Mouse (Mus musculus) cerebellum, adult 2 months (tissue): Measurements from ENCODE around the gene Cdkn1a. TPM values are rescaled to one million over a fixed set of nuclear protein-coding genes. Genes with fewer than 3 reads are reported as not detected.
A peak's percentile ranks its signal among the peaks of the same experiment; 100 is the strongest.
"Not testable (repeated sequence)": the region's sequence is repeated elsewhere in the genome, so short reads cannot be mapped to it uniquely, and the experiment has no call there.

Source experiments
- DNase-seq, 2 experiments: peaks; one replicate each; pipeline ENCODE4 v3.0.0; 2021
- H3K27ac ChIP-seq: fragments of 200-500 bp; 2 replicates; pipeline ENCODE4 v1.5.1; 2012; ENCODE audit warnings: low read length, control low read depth, inconsistent platforms; ENCODE audit not compliant: insufficient read depth
- H3K27me3 ChIP-seq: fragments of 200-500 bp; 2 replicates; pipeline ENCODE4 v1.6.1; 2012; ENCODE audit warnings: inconsistent platforms, mild to moderate bottlenecking, low read length, moderate library complexity; ENCODE audit not compliant: control insufficient read depth, insufficient read depth
- H3K4me1 ChIP-seq: fragments of 200-500 bp; 2 replicates; pipeline ENCODE4 v1.6.1; 2011; ENCODE audit warnings: low read length; ENCODE audit not compliant: control insufficient read depth, insufficient read depth
- H3K4me3 ChIP-seq: fragments of 200-500 bp; replicated peaks from 2 replicates; pipeline ENCODE3; 2011; ENCODE audit warnings: mild to moderate bottlenecking, low read depth, low read length, control low read depth; ENCODE audit not compliant: insufficient read depth
- CTCF ChIP-seq: fragments of 200-500 bp; IDR thresholded peaks from 2 replicates; pipeline ENCODE4 v1.5.1; 2011; ENCODE audit warnings: low read depth, mild to moderate bottlenecking, control low read depth, low read length, moderate library complexity, borderline replicate concordance; ENCODE audit not compliant: insufficient read depth
- POLR2A ChIP-seq: fragments of 200-500 bp; IDR thresholded peaks from 2 replicates; pipeline ENCODE4 v1.6.1; 2011; ENCODE audit warnings: low read length, control low read depth, borderline replicate concordance; ENCODE audit not compliant: insufficient read depth
- WGBS: fragments of 180-500 bp; shearing (Covaris S2); methylation state at CpG from one replicate; pipeline ENCODE4 v1.1.7; 2018; 5-methylcytosine and 5-hydroxymethylcytosine counted together
- polyA plus RNA-seq: library from polyadenylated mRNA; depleted of rRNA; stranded (reverse); fragments of >200 nt; gene quantifications from 2 replicates; pipeline ENCODE4 v1.2.3, GENCODE M21; 2012

Gene Cdkn1a
- polyA plus RNA-seq, 1 experiment: 12.6 TPM

- H3K4me3 ChIP-seq: no peak overlapping the region
- no peaks in the 10 kb centered on the region for H3K27me3 ChIP-seq
- H3K27ac ChIP-seq: no peak overlapping the region
- 48% methylated on average over 7 of the region's 7 CpGs for WGBS
- peak; percentile 47 to 65 for DNase-seq
- TF ChIP-seq POLR2A: no peak
- no peak for TF ChIP-seq CTCF
- peaks cover 11% of the 10 kb centered on the region; the same call in 1 of the 2 replicates for H3K4me1 ChIP-seq
Observed at GRCm38 (mm10) chr17:29096851-29097561, 6.2 kb downstream of the Cdkn1a start.

GRCm38 (mm10) chr17:29098291-29098690, 7.5 kb downstream of the Cdkn1a start:
- H3K27ac ChIP-seq: no peak overlapping the region
- H3K27me3 ChIP-seq: no peaks in the 10 kb centered on the region
- H3K4me1 ChIP-seq: peaks cover 11% of the 10 kb centered on the region; the same call in 1 of the 2 replicates
- 94% methylated on average over 24 of the region's 24 CpGs for WGBS
- no peak overlapping the region for H3K4me3 ChIP-seq
- TF ChIP-seq CTCF: no peak
- TF ChIP-seq POLR2A: no peak
- peak in 1 of 2 experiments; percentile 14 for DNase-seq

DNA sequence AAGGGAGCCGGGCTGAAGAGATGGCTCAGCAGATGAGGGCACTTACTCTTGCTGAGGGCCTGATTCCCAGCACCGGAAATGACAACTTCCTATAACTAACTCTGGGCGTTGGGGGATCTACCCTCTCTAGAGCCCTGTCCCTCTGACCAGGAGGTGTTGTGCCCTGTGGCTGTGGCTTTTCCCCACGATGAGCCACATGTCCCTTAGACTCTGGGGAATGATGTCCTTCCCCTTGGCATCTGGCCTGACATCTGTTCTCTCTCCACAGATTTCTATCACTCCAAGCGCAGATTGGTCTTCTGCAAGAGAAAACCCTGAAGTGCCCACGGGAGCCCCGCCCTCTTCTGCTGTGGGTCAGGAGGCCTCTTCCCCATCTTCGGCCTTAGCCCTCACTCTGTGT, 8.3 kb downstream of the Cdkn1a start:
- 73% methylated on average over 8 of the region's 8 CpGs for WGBS
- peak in 1 of 2 experiments; percentile 3 for DNase-seq
- TF ChIP-seq CTCF: no peak
- TF ChIP-seq POLR2A: no peak
- no peaks in the 10 kb centered on the region for H3K27me3 ChIP-seq
- H3K4me1 ChIP-seq: peaks cover 11% of the 10 kb centered on the region; the same call in 1 of the 2 replicates
- H3K27ac ChIP-seq: no peak overlapping the region
- H3K4me3 ChIP-seq: no peak overlapping the region

GRCm38 (mm10) chr17:29100627-29101026, 9.9 kb downstream of the Cdkn1a start:
- TF ChIP-seq POLR2A (no peak), CTCF (no peak)
- H3K27ac ChIP-seq: no peak overlapping the region
- no peaks in the 10 kb centered on the region for H3K27me3 ChIP-seq
- H3K4me3 ChIP-seq: no peak overlapping the region
- peak in 1 of 2 experiments; percentile 1 for DNase-seq
- H3K4me1 ChIP-seq: peaks cover 11% of the 10 kb centered on the region; the same call in 1 of the 2 replicates
- WGBS: 93% methylated on average over 7 of the region's 7 CpGs

- not testable (repeated sequence) for H3K4me1 ChIP-seq, H3K27ac ChIP-seq, H3K27me3 ChIP-seq, H3K4me3 ChIP-seq
- 76% methylated on average over 6 of the region's 6 CpGs for WGBS
- DNase-seq: peak in 1 of 2 experiments; percentile 1
Observed at GRCm38 (mm10) chr17:29110356-29110755, 19.6 kb downstream of the Cdkn1a start.

GRCm38 (mm10) chr17:29111332-29111731, 20.6 kb downstream of the Cdkn1a start:
- peak in 1 of 2 experiments; percentile 1 for DNase-seq
- Histone ChIP-seq H3K27ac (no peak overlapping the region), H3K4me3 (no peak overlapping the region), H3K27me3 (no peaks in the 10 kb centered on the region), H3K4me1 (no peaks in the 10 kb centered on the region)
- TF ChIP-seq CTCF (no peak), POLR2A (no peak)
- 94% methylated on average over 5 of the region's 5 CpGs for WGBS

- H3K4me3 ChIP-seq: no peak within 1 kb of the TSS
- no peaks in the 10 kb centered on the region for H3K27me3 ChIP-seq
- no peak within 1 kb of the TSS for H3K27ac ChIP-seq
- no peaks in the 10 kb centered on the region for H3K4me1 ChIP-seq
- TF ChIP-seq CTCF (no peak), POLR2A (no peak)
- WGBS: 79% methylated on average over 13 of the region's 13 CpGs
- DNase-seq: peak in 1 of 2 experiments; percentile 1
Observed at GRCm38 (mm10) chr17:29113591-29114352, 23.0 kb downstream of the Cdkn1a start, which contains the start of gene Rab44. Gene Rab44 (plus strand): TSS chr17:29114145.

DNA sequence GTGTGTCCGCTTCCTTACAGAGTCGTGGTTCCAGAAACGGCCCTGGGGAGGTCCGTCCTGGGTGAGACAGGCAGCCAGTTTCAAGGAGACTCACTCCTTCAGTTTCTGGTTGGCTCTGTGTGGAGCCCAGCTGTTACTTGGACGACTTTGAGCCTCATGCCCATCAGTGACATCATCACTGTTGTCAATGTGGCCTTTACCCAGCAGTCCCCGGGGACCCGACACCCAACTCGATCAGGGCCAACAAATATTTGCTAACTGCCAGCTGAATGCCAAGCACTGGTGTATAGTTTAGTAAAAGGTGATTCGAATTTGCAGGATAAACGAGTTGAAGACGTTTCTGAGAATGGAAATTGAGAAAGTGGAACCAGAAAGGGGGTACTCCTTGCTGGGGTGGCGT, 25.2 kb downstream of the Cdkn1a start:
- peak in 1 of 2 experiments; percentile 1 for DNase-seq
- Histone ChIP-seq H3K27ac (no peak overlapping the region), H3K27me3 (no peaks in the 10 kb centered on the region), H3K4me3 (no peak overlapping the region), H3K4me1 (no peaks in the 10 kb centered on the region)
- WGBS: 49% methylated on average over 12 of the region's 12 CpGs
- TF ChIP-seq POLR2A (no peak), CTCF (no peak)
